Comparison of ENCODE assay signal across 10 mouse cellular contexts in genomic region chr11:83448927-83449236, GRCm38 (mm10). TPM values are rescaled to one million over a fixed set of nuclear protein-coding genes. Genes with fewer than 3 reads are reported as not detected.
DNase-seq lines count a peak whose midpoint lies in the region; ATAC-seq and TF ChIP-seq lines count a peak whose summit lies in the region.
"Had no signal": no experiment of that assay in that cellular context is flagged by ENCODE, and none has a peak within 500 bp of the region (broad histone marks: within the 10 kb centered on the region; RNA-seq: fewer than 3 reads in every experiment).

No protein-coding gene starts in this region.

- TF ChIP-seq EP300 in ES-Bruce4 (IDR thresholded peaks at IDR 0.05; ENCODE audit: insufficient read depth, low read depth, low read length) = no peak

- no peak overlapping the region for H3K4me3 ChIP-seq in forebrain, embryonic 10.5 days
- H3K4me3 ChIP-seq in forebrain, postnatal 0 days (ENCODE audit: low read depth, low read length) = no peak overlapping the region
- H3K4me3 ChIP-seq in ES-Bruce4 (ENCODE audit: low read depth, low read length) = no peak overlapping the region
- no peak overlapping the region for H3K4me3 ChIP-seq in heart, embryonic 11.5 days (ENCODE audit: low read depth, low read length)
- no peak overlapping the region for H3K4me3 ChIP-seq in thymus, adult 2 months (ENCODE audit: control insufficient read depth, insufficient read depth, low read length)
- H3K4me3 ChIP-seq: liver, embryonic 15.5 days had no signal

- no peak overlapping the region for H3K9ac ChIP-seq in forebrain, postnatal 0 days
- H3K9ac ChIP-seq in ES-Bruce4 (ENCODE audit: low read depth, poor library complexity, severe bottlenecking) = no peak overlapping the region
- no peak overlapping the region for H3K9ac ChIP-seq in heart, embryonic 11.5 days (ENCODE audit: low read depth, low read length)
- H3K9ac ChIP-seq: liver, embryonic 15.5 days had no signal

- H3K27ac ChIP-seq in forebrain, embryonic 10.5 days = peak overlapping the region; percentile 65
- H3K27ac ChIP-seq in forebrain, postnatal 0 days (ENCODE audit: low read depth, low read length) = no peak overlapping the region
- peak overlapping the region; percentile 40 for H3K27ac ChIP-seq in ES-Bruce4 (ENCODE audit: insufficient read depth, low read length)
- H3K27ac ChIP-seq in heart, embryonic 11.5 days (ENCODE audit: low read depth, low read length) = peak overlapping the region; percentile 73
- H3K27ac ChIP-seq in thymus, adult 2 months (ENCODE audit: control insufficient read depth, insufficient read depth, low read length) = no peak overlapping the region
- H3K27ac ChIP-seq: liver, embryonic 15.5 days had no signal

- no peak for ATAC-seq in forebrain, postnatal 0 days
- ATAC-seq in heart, embryonic 11.5 days (replicated peaks; ENCODE audit: insufficient number of reproducible peaks, low FRiP score, low TSS enrichment) = peak; percentile 54

- 0 out of 2 replicates have a peak, but pooled peaks cover 4% of the 10 kb centered on the region for H3K9me3 ChIP-seq in forebrain, embryonic 10.5 days
- 0 out of 2 replicates have a peak, but pooled peaks cover 3% of the 10 kb centered on the region for H3K9me3 ChIP-seq in forebrain, postnatal 0 days (ENCODE audit: low read length)
- H3K9me3 ChIP-seq in ES-Bruce4 (replicated peaks; ENCODE audit: control insufficient read depth, insufficient read depth, low read length, poor library complexity, severe bottlenecking) = no peaks in the 10 kb centered on the region
- no peaks in the 10 kb centered on the region for H3K9me3 ChIP-seq in heart, embryonic 11.5 days (replicated peaks; ENCODE audit: control insufficient read depth, low read length)
- H3K9me3 ChIP-seq: liver, embryonic 15.5 days had no signal

- no peak for TF ChIP-seq CTCF in forebrain, postnatal 0 days (IDR thresholded peaks at IDR 0.05; ENCODE audit: low read depth)
- TF ChIP-seq CTCF in ES-Bruce4 (IDR thresholded peaks at IDR 0.05; ENCODE audit: low read depth, low read length) = no peak
- no peak for TF ChIP-seq CTCF in thymus, adult 2 months (IDR thresholded peaks at IDR 0.05; ENCODE audit: borderline replicate concordance, control insufficient read depth, extremely low read depth, insufficient read depth, low read length, poor library complexity)

- no peak for TF ChIP-seq POLR2A in ES-Bruce4 (IDR thresholded peaks at IDR 0.05; ENCODE audit: insufficient read depth, low read length)
- TF ChIP-seq POLR2A in thymus, adult 2 months (IDR thresholded peaks at IDR 0.05; ENCODE audit: control insufficient read depth, extremely low read depth, insufficient read depth, low read length, poor library complexity) = no peak

- no peak overlapping the region for H3K4me2 ChIP-seq in forebrain, postnatal 0 days (ENCODE audit: low read depth)
- no peak overlapping the region; the same call in 1 of the 2 replicates for H3K4me2 ChIP-seq in heart, embryonic 11.5 days
- H3K4me2 ChIP-seq: liver, embryonic 15.5 days had no signal

- no peaks in the 10 kb centered on the region for H3K36me3 ChIP-seq in forebrain, embryonic 10.5 days (replicated peaks)
- no peaks in the 10 kb centered on the region for H3K36me3 ChIP-seq in forebrain, postnatal 0 days (ENCODE audit: insufficient read depth)
- H3K36me3 ChIP-seq in ES-Bruce4 (ENCODE audit: control insufficient read depth, insufficient read depth, low read length, poor library complexity, severe bottlenecking) = no peaks in the 10 kb centered on the region
- no peaks in the 10 kb centered on the region for H3K36me3 ChIP-seq in heart, embryonic 11.5 days (ENCODE audit: control insufficient read depth, insufficient read depth, low read length)
- no peaks in the 10 kb centered on the region for H3K36me3 ChIP-seq in thymus, adult 2 months (ENCODE audit: control insufficient read depth, insufficient read depth, low read length)
- H3K36me3 ChIP-seq: liver, embryonic 15.5 days had no signal

- H3K4me1 ChIP-seq in forebrain, embryonic 10.5 days = peaks cover 41% of the 10 kb centered on the region
- no peaks in the 10 kb centered on the region for H3K4me1 ChIP-seq in forebrain, postnatal 0 days (ENCODE audit: insufficient read depth)
- peaks cover 12% of the 10 kb centered on the region for H3K4me1 ChIP-seq in ES-Bruce4 (ENCODE audit: control insufficient read depth, insufficient read depth, low read length)
- H3K4me1 ChIP-seq in heart, embryonic 11.5 days (ENCODE audit: control insufficient read depth, insufficient read depth, low read length) = peaks cover 42% of the 10 kb centered on the region
- peaks cover 6% of the 10 kb centered on the region for H3K4me1 ChIP-seq in thymus, adult 2 months (replicated peaks; ENCODE audit: control insufficient read depth, insufficient read depth, low read length)

- peaks cover 52% of the 10 kb centered on the region for H3K27me3 ChIP-seq in forebrain, embryonic 10.5 days (ENCODE audit: poor library complexity, severe bottlenecking)
- peaks cover 17% of the 10 kb centered on the region for H3K27me3 ChIP-seq in forebrain, postnatal 0 days (ENCODE audit: insufficient read depth, low read length)
- no peaks in the 10 kb centered on the region for H3K27me3 ChIP-seq in ES-Bruce4 (ENCODE audit: control insufficient read depth, insufficient read depth, low read length, poor library complexity, severe bottlenecking)
- H3K27me3 ChIP-seq in heart, embryonic 11.5 days (ENCODE audit: control insufficient read depth, insufficient read depth, low read length) = peaks cover 6% of the 10 kb centered on the region
- H3K27me3 ChIP-seq in thymus, adult 2 months (ENCODE audit: control insufficient read depth, insufficient read depth, low read length) = 0 out of 2 replicates have a peak, but pooled peaks cover 4% of the 10 kb centered on the region

- no peak for DNase-seq in forebrain, embryonic 10.5 days (ENCODE audit: extremely low spot score, low spot score)
- no peak for DNase-seq in forebrain, postnatal 0 days
- DNase-seq in kidney, postnatal 14 days = peak; percentile 63
- no peak for DNase-seq in thymus, postnatal 0 days (ENCODE audit: low spot score)
- DNase-seq in thymus, adult 2 months = no peak
- DNase-seq in embryo, embryonic 9.5 days (ENCODE audit: extremely low spot score) = no peak

RNA-seq across cellular contexts. Expression of gene 1700020L24Rik, which starts 11.4 kb away (rescaled TPM):
- polyA plus RNA-seq in forebrain, embryonic 10.5 days (2016; fragmentation: Nextera tagmentation; extraction: Ambion mirVana) = 0.25 and 0.36 TPM in 2 replicates
- total RNA-seq in forebrain, postnatal 0 days (2014; rRNA removed) = 0.24 and 0.77 TPM in 2 replicates
- 0.40 and 0.63 TPM in 2 replicates for polyA plus RNA-seq in forebrain, postnatal 0 days (2015; fragmentation: Nextera tagmentation; extraction: Ambion mirVana)
- not detected in 2 replicates for polyA plus RNA-seq in ES-Bruce4 (2011; ENCODE audit: insufficient read depth, insufficient read length, low read depth, missing spikeins)
- polyA plus RNA-seq in heart, embryonic 11.5 days (2014; fragmentation: Nextera tagmentation; extraction: Ambion mirVana) = 2.1 and 2.3 TPM in 2 replicates
- polyA plus RNA-seq in thymus, postnatal 0 days (2015; fragmentation: Nextera tagmentation; extraction: Ambion mirVana) = 2.2 and 2.7 TPM in 2 replicates
- 1.9 and 2.0 TPM in 2 replicates for polyA plus RNA-seq in thymus, adult 2 months (2012; rRNA removed)

RNA-seq across cellular contexts. Expression of gene Mmp28, which starts 14.0 kb away (rescaled TPM):
- polyA plus RNA-seq in forebrain, embryonic 10.5 days (2016; fragmentation: Nextera tagmentation; extraction: Ambion mirVana) = 0.70 and 1.1 TPM in 2 replicates
- 2.5 and 5.6 TPM in 2 replicates for total RNA-seq in forebrain, postnatal 0 days (2014; rRNA removed)
- 0.97 and 1.1 TPM in 2 replicates for polyA plus RNA-seq in forebrain, postnatal 0 days (2015; fragmentation: Nextera tagmentation; extraction: Ambion mirVana)
- 0.26 and 0.52 TPM in 2 replicates for polyA plus RNA-seq in ES-Bruce4 (2011; ENCODE audit: insufficient read depth, insufficient read length, low read depth, missing spikeins)
- 3.3 and 5.6 TPM in 2 replicates for polyA plus RNA-seq in heart, embryonic 11.5 days (2014; fragmentation: Nextera tagmentation; extraction: Ambion mirVana)
- polyA plus RNA-seq in thymus, postnatal 0 days (2015; fragmentation: Nextera tagmentation; extraction: Ambion mirVana) = 1.4 and 2.3 TPM in 2 replicates
- 6.0 and 8.2 TPM in 2 replicates for polyA plus RNA-seq in thymus, adult 2 months (2012; rRNA removed)

RNA-seq across cellular contexts. Expression of gene Gas2l2, which starts 19.6 kb away (rescaled TPM):
- polyA plus RNA-seq in forebrain, embryonic 10.5 days (2016; fragmentation: Nextera tagmentation; extraction: Ambion mirVana) = 0.07 TPM in 1 of 2 replicates, not detected in the other
- 1.2 and 1.3 TPM in 2 replicates for total RNA-seq in forebrain, postnatal 0 days (2014; rRNA removed)
- 0.50 and 0.98 TPM in 2 replicates for polyA plus RNA-seq in forebrain, postnatal 0 days (2015; fragmentation: Nextera tagmentation; extraction: Ambion mirVana)
- polyA plus RNA-seq in ES-Bruce4 (2011; ENCODE audit: insufficient read depth, insufficient read length, low read depth, missing spikeins) = not detected in 2 replicates
- polyA plus RNA-seq in heart, embryonic 11.5 days (2014; fragmentation: Nextera tagmentation; extraction: Ambion mirVana) = 0.10 and 0.14 TPM in 2 replicates
- polyA plus RNA-seq in thymus, postnatal 0 days (2015; fragmentation: Nextera tagmentation; extraction: Ambion mirVana) = 0.12 and 0.21 TPM in 2 replicates
- 0.10 and 0.12 TPM in 2 replicates for polyA plus RNA-seq in thymus, adult 2 months (2012; rRNA removed)
- total RNA-seq: hematopoietic stem cell, adult 5-6 weeks had no signal
- polyA plus RNA-seq: liver, embryonic 15.5 days had no signal

RNA-seq across cellular contexts. Expression of gene Taf15, which starts 24.0 kb away (rescaled TPM):
- polyA plus RNA-seq in forebrain, embryonic 10.5 days (2016; fragmentation: Nextera tagmentation; extraction: Ambion mirVana) = 14.2 and 14.6 TPM in 2 replicates
- 16.5 and 27.8 TPM in 2 replicates for total RNA-seq in forebrain, postnatal 0 days (2014; rRNA removed)
- 4.2 and 10.5 TPM in 2 replicates for polyA plus RNA-seq in forebrain, postnatal 0 days (2015; fragmentation: Nextera tagmentation; extraction: Ambion mirVana)
- polyA plus RNA-seq in ES-Bruce4 (2011; ENCODE audit: insufficient read depth, insufficient read length, low read depth, missing spikeins) = 324 and 326 TPM in 2 replicates
- polyA plus RNA-seq in heart, embryonic 11.5 days (2014; fragmentation: Nextera tagmentation; extraction: Ambion mirVana) = 6.0 and 15.1 TPM in 2 replicates
- 6.9 and 10.2 TPM in 2 replicates for polyA plus RNA-seq in thymus, postnatal 0 days (2015; fragmentation: Nextera tagmentation; extraction: Ambion mirVana)
- 17.1 and 20.0 TPM in 2 replicates for polyA plus RNA-seq in thymus, adult 2 months (2012; rRNA removed)

RNA-seq across cellular contexts. Expression of gene Rasl10b, which starts 39.9 kb away (rescaled TPM):
- polyA plus RNA-seq in forebrain, embryonic 10.5 days (2016; fragmentation: Nextera tagmentation; extraction: Ambion mirVana) = 2.7 and 3.1 TPM in 2 replicates
- 99.0 and 107 TPM in 2 replicates for total RNA-seq in forebrain, postnatal 0 days (2014; rRNA removed)
- polyA plus RNA-seq in forebrain, postnatal 0 days (2015; fragmentation: Nextera tagmentation; extraction: Ambion mirVana) = 38.4 and 38.6 TPM in 2 replicates
- 1.1 and 1.6 TPM in 2 replicates for polyA plus RNA-seq in ES-Bruce4 (2011; ENCODE audit: insufficient read depth, insufficient read length, low read depth, missing spikeins)
- polyA plus RNA-seq in heart, embryonic 11.5 days (2014; fragmentation: Nextera tagmentation; extraction: Ambion mirVana) = 4.4 and 5.3 TPM in 2 replicates
- polyA plus RNA-seq in thymus, postnatal 0 days (2015; fragmentation: Nextera tagmentation; extraction: Ambion mirVana) = 0.24 and 0.26 TPM in 2 replicates
- polyA plus RNA-seq in thymus, adult 2 months (2012; rRNA removed) = 1.2 and 5.3 TPM in 2 replicates
- total RNA-seq: hematopoietic stem cell, adult 5-6 weeks had no signal

Comparison
In these comparisons a context has a peak if more than half of its experiments do, and no peak if none do; other contexts are left out.
1. H3K27ac ChIP-seq: peak in forebrain, embryonic 10.5 days (single experiment), ES-Bruce4 (single experiment) and heart, embryonic 11.5 days (single experiment); none in forebrain, postnatal 0 days (single experiment) and thymus, adult 2 months (single experiment).